Mouse (Mus musculus) embryonic facial prominence, embryonic 11.5 days (tissue): ENCODE data around the gene Tmem59l. TPM values are rescaled to one million over a fixed set of nuclear protein-coding genes. Genes with fewer than 3 reads are reported as not detected.
"Not testable (repeated sequence)": the region's sequence is repeated elsewhere in the genome, so short reads cannot be mapped to it uniquely, and the experiment has no call there.

ENCODE experiments used
- ATAC-seq: fragments of 200-750 bp; cut with Nextera tagmentation; replicated peaks from 2 replicates; pipeline ENCODE4 v1.8.0; 2017; ENCODE audit warnings: low read depth; ENCODE audit not compliant: insufficient number of reproducible peaks, low FRiP score, low TSS enrichment
- DNase-seq: peaks from one replicate; pipeline ENCODE4 v3.0.0-alpha.2; 2015; ENCODE audit warnings: low spot score
- H3K27ac ChIP-seq: fragments of 300-500 bp; sonication (generic); replicated peaks from 2 replicates; pipeline ENCODE4 v1.5.1; 2014; ENCODE audit warnings: mild to moderate bottlenecking, low read depth, low read length, control low read depth
- H3K27me3 ChIP-seq: fragments of 300-500 bp; sonication (generic); 2 replicates; pipeline ENCODE4 v1.6.1; 2014; ENCODE audit warnings: mild to moderate bottlenecking, low read length, moderate library complexity, mixed read lengths; ENCODE audit not compliant: control insufficient read depth, insufficient read depth
- H3K36me3 ChIP-seq: fragments of 300-500 bp; sonication (generic); replicated peaks from 2 replicates; pipeline ENCODE4 v1.6.1; 2014; ENCODE audit warnings: low read depth, mild to moderate bottlenecking, low read length, moderate library complexity, mixed read lengths; ENCODE audit not compliant: control insufficient read depth, insufficient read depth
- H3K4me1 ChIP-seq: fragments of 300-500 bp; sonication (generic); 2 replicates; pipeline ENCODE4 v1.6.1; 2014; ENCODE audit warnings: low read length, mixed read lengths; ENCODE audit not compliant: control insufficient read depth, insufficient read depth
- H3K4me2 ChIP-seq: fragments of 300-500 bp; sonication (generic); 2 replicates; pipeline ENCODE4 v1.6.1; 2014; ENCODE audit warnings: low read depth, mild to moderate bottlenecking, control low read depth, low read length, moderate library complexity
- H3K4me3 ChIP-seq: fragments of 300-500 bp; sonication (generic); 2 replicates; pipeline ENCODE4 v1.5.1; 2014; ENCODE audit warnings: low read depth, low read length, control low read depth
- H3K9ac ChIP-seq: fragments of 300-500 bp; sonication (generic); replicated peaks from 2 replicates; pipeline ENCODE4 v1.6.1; 2014; ENCODE audit warnings: mild to moderate bottlenecking, control low read depth, low read length
- H3K9me3 ChIP-seq: fragments of 300-500 bp; sonication (generic); replicated peaks from 2 replicates; pipeline ENCODE4 v1.6.1; 2016; ENCODE audit warnings: mild to moderate bottlenecking, low read length, inconsistent platforms, mixed read lengths; ENCODE audit not compliant: control insufficient read depth
- WGBS: fragments of 180-500 bp; shearing (Covaris S2); extraction: QIAGEN DNeasy Blood & Tissue Kit; methylation state at CpG from one replicate; pipeline ENCODE4 v1.1.7; 2014; 5-methylcytosine and 5-hydroxymethylcytosine counted together
- polyA plus RNA-seq: library from polyadenylated mRNA; unstranded; fragments of >200 nt; fragmentation: Nextera tagmentation; extraction: Ambion mirVana; gene quantifications from 2 replicates; pipeline ENCODE4 v1.2.1, GENCODE M21; 2014

Gene Tmem59l
- polyA plus RNA-seq, 1 experiment from 2014 or later: 25.4 TPM

GRCm38 (mm10) chr8:70512253-70512903 is 25.2 kb upstream of the Tmem59l start:
- WGBS: 94% methylated on average over 11 of the region's 11 CpGs
- DNase-seq: no peak
- no peaks in the 10 kb centered on the region for H3K27me3 ChIP-seq
- peaks cover 8% of the 10 kb centered on the region for H3K36me3 ChIP-seq
- peaks cover 8% of the 10 kb centered on the region for H3K4me1 ChIP-seq
- no peak overlapping the region for H3K4me2 ChIP-seq
- H3K4me3 ChIP-seq: no peak overlapping the region
- ATAC-seq: no peak
- no peak overlapping the region for H3K27ac ChIP-seq
- H3K9me3 ChIP-seq: no peaks in the 10 kb centered on the region
- H3K9ac ChIP-seq: no peak overlapping the region

GRCm38 (mm10) chr8:70511770-70512169 is 24.6 kb upstream of the Tmem59l start:
- Histone ChIP-seq H3K9ac (no peak overlapping the region), H3K27me3 (no peaks in the 10 kb centered on the region), H3K4me3 (no peak overlapping the region), H3K9me3 (no peaks in the 10 kb centered on the region), H3K4me2 (no peak overlapping the region), H3K27ac (no peak overlapping the region), H3K4me1 (peaks cover 8% of the 10 kb centered on the region), H3K36me3 (peaks cover 8% of the 10 kb centered on the region)
- WGBS: 97% methylated on average over 2 of the region's 2 CpGs
- no peak for ATAC-seq
- no peak for DNase-seq

- Histone ChIP-seq H3K4me2 (peak overlapping the region; percentile 32), H3K4me3 (peak overlapping the region; percentile 99), H3K9ac (peak overlapping the region; percentile 99; the same call in 1 of the 2 replicates)
- not testable (repeated sequence) for H3K36me3 ChIP-seq, H3K27ac ChIP-seq, H3K4me1 ChIP-seq, H3K9me3 ChIP-seq, ATAC-seq, DNase-seq, H3K27me3 ChIP-seq
- WGBS: 84% methylated on average over 6 of the region's 6 CpGs
These were observed 24.0 kb upstream of the Tmem59l start for GRCm38 (mm10) chr8:70511174-70511573.

- Histone ChIP-seq H3K36me3 (peaks cover 8% of the 10 kb centered on the region), H3K4me3 (peak within 1 kb of the TSS; percentile 99), H3K4me1 (peaks cover 11% of the 10 kb centered on the region), H3K27me3 (no peaks in the 10 kb centered on the region), H3K9ac (peak within 1 kb of the TSS; percentile 99), H3K4me2 (peak within 1 kb of the TSS; percentile 97), H3K9me3 (no peaks in the 10 kb centered on the region), H3K27ac (peak within 1 kb of the TSS; percentile 90)
- ATAC-seq (peak; percentile 67), DNase-seq (peak; percentile 100)
- under 1% methylated on average over 72 of the region's 74 CpGs for WGBS
These were observed 23.2 kb upstream of the Tmem59l start, which contains the start of gene Uba52 for GRCm38 (mm10) chr8:70510228-70510915. Gene Uba52 (minus strand): TSS chr8:70510801.

- Histone ChIP-seq H3K4me1 (peaks cover 11% of the 10 kb centered on the region), H3K4me2 (peak overlapping the region; percentile 97), H3K9me3 (no peaks in the 10 kb centered on the region), H3K36me3 (peaks cover 8% of the 10 kb centered on the region), H3K27ac (peak overlapping the region; percentile 90; the same call in 1 of the 2 replicates), H3K4me3 (peak overlapping the region; percentile 99), H3K9ac (peak overlapping the region; percentile 99), H3K27me3 (no peaks in the 10 kb centered on the region)
- ATAC-seq: no peak
- DNase-seq: no peak
- 11% methylated on average over 25 of the region's 25 CpGs for WGBS
These were observed 22.3 kb upstream of the Tmem59l start for GRCm38 (mm10) chr8:70509281-70509952.

GRCm38 (mm10) chr8:70507027-70507393 is 19.9 kb upstream of the Tmem59l start:
- Histone ChIP-seq H3K27ac (peak overlapping the region; percentile 28; the same call in 1 of the 2 replicates), H3K27me3 (peaks cover 10% of the 10 kb centered on the region), H3K36me3 (peaks cover 6% of the 10 kb centered on the region), H3K9ac (no peak overlapping the region; the same call in 1 of the 2 replicates), H3K9me3 (no peaks in the 10 kb centered on the region), H3K4me1 (peaks cover 21% of the 10 kb centered on the region), H3K4me2 (peak overlapping the region; percentile 19), H3K4me3 (no peak overlapping the region)
- WGBS: 49% methylated on average over 5 of the region's 5 CpGs
- ATAC-seq (no peak), DNase-seq (no peak)

- peaks cover 23% of the 10 kb centered on the region for H3K4me1 ChIP-seq
These were observed 19.3 kb upstream of the Tmem59l start, which contains the start of gene Rex1bd for GRCm38 (mm10) chr8:70506328-70507026. Gene Rex1bd (minus strand): TSS chr8:70506752.

More at GRCm38 (mm10) chr8:70506328-70507026, 19.3 kb upstream of the Tmem59l start, which contains the start of gene Rex1bd:
- peak within 1 kb of the TSS; percentile 92 for H3K9ac ChIP-seq
- peak within 1 kb of the TSS; percentile 70 for H3K4me3 ChIP-seq
- DNase-seq (peak; percentile 95), ATAC-seq (peak; percentile 78)
- H3K4me2 ChIP-seq: peak within 1 kb of the TSS; percentile 82
- H3K27me3 ChIP-seq: peaks cover 16% of the 10 kb centered on the region
- peaks cover 6% of the 10 kb centered on the region for H3K36me3 ChIP-seq
- peak within 1 kb of the TSS; percentile 62 for H3K27ac ChIP-seq
- 3% methylated on average over 35 of the region's 40 CpGs for WGBS
- H3K9me3 ChIP-seq: no peaks in the 10 kb centered on the region
